Mouse (Mus musculus) ES-CJ7 (cell line): ENCODE data around the gene Gas1.

Experiments
- DNase-seq: peaks from one replicate; pipeline ENCODE4 v3.0.0; 2011; ENCODE audit warnings: low read depth, low spot score

The Gas1 gene

DNA sequence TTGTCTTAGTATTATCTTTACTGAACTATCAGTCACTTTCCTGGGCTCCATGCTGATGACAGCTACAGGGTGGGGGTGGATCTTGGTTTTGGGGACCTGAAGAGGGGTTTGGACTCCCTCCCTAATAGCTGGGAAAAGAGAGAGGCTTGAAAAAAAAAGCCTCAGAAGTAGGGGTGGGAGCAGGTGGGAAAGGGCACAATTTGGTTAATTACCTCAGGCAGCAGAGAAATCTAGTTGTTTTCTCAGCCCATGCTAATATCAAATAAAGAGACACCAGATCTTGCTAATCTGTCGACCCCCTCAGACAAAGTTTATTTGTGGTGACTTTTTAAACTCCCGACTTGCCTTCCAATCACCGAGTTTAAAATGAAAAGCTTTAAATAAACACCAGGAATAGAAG, 4.0 kb downstream of the Gas1 start:
- no peak for DNase-seq

DNA sequence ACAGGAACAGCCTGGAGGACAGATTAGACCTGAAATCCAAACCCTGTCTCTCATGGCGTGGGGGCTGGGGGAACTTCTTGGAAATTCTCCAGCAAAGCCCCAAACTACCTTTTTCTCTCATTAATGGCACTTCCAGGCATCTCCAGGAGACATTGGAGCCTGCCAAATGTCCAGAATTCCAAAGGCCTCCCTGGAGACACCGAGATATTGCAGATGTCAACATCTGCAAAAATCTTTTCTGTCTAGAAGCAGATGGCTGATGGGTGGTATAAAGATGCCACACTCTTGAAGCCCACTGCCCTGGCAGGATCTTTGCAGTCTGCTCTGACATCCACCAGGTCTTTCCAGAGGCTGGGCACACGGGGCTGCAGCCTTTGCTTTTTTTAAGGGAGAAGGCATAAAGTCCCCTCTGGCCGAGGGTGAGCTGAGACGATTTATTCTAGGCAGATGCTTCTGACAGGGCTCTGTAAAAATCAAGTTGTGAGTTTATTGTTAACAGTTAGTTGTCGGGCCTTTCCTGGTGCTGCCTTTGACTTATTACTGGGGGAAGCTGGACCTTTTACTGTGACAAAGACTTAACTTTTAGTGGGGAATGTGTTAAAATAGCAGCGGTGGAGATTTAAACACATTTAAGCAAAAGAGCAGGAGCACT, 4.7 kb downstream of the Gas1 start:
- DNase-seq = no peak

DNA sequence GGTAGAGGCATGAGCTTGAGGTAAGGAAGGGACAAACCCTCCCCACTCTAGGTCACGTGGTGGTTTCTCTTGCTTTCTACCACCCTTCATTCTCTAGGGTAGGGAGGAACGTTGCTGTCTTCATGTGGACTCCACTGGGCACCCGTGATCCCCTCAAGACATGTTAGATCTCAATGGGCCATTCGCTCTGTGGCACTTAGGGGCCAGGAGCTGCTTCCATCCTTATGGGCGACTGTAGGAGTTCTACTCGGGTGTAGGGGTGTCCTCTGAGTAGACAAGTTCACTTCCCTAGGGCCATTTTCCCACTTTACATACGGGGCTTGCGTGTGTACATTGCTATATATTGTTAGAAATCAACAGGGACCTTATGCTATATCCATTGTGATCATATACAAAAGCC, 5.4 kb downstream of the Gas1 start:
- no peak for DNase-seq

DNA sequence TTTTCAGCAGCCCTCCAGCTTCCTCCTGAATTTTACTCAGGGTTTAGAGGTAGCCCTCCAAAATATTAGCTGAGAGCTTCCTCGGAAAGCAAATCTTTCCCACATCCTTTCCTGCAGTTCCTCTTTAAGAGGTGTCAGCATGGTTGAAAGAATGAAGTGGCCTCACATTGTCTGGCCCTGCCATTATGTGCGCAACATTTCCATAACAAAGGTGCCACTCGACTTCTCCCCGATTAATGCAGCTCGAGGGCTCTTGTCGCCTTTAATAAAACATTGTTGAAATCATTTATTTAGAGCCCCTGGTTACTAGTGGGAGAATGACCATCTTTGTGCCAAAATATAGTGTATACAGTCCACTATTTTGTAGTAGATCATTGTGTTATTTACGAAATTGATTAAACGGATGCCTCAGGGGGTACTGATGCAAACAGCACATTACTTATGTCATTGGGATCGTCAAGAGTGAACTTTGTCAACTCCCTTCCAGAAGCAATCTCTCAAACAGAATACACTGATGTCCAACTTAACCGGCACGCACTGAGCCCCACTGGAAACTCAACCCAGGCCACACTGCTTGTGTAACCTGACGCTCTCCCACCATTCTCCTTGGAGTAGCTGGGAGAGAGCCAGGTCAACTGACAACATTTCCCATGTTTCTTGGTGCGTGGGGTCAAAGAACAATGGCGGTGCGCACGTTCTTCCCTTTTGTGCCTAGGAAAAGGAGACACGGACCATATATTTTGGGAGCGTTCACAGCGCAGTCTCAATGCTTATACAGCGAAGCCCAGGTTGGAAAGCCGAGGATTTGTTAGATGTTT, 6.1 kb downstream of the Gas1 start:
- peak; percentile 42 for DNase-seq

DNA sequence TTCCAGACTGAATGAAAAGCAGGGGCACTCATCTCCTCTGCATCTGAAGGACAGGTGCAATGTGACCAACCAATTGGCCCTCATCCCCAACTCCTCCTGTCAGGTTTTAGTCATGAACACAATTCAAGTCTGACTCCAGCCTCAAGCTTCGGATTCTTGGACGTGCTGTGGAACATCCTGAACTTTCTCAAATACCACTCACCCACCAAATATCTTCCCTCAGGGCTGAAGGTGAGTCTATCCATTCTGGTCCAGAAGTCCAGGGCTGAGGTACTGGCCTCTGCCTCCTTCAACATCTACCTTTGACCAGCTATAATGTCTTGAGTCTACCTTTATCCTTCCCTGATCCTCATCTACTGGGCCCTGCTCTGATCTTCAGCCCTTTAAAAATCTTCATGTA, 8.1 kb downstream of the Gas1 start:
- no peak for DNase-seq

DNA sequence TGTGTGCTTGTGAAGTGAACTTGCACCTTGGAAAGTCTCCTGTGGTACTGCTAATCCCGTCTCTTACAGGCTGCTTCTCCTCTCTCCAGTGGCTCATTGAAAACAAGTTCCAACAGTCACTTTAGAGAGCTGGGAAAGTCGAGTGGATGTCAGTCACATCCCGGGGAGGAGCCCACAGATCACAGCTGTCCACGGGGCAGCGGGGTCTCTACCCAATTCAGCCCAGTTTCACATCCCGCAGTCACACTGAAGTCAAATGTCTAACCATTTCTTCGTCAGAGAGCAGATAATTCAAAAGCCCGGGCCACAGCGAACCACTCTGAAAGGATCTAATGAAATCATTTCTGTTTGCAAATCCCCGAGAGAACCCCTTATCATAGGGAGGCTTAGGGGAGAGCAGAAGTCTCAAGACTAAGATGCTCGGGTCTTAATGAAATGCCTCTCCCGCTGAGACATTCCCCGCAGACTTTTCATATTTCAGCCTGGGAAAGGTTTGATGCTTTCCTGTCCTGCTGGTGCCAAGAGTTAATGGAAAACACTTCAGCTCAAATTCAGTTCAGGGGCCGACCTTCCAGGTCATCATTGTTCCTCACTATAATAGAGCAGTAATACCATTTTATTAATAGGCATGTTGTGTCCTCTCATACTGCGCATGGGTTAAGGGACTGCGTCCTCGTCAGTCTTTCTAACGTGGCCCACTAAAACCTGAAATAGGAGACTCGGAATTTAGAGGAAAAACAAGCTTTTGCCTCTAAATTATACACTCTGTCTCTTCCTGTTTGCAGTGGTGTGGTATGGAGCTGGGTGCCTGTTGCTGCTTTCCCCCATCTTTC, 20.7 kb downstream of the Gas1 start:
- no peak for DNase-seq

DNA sequence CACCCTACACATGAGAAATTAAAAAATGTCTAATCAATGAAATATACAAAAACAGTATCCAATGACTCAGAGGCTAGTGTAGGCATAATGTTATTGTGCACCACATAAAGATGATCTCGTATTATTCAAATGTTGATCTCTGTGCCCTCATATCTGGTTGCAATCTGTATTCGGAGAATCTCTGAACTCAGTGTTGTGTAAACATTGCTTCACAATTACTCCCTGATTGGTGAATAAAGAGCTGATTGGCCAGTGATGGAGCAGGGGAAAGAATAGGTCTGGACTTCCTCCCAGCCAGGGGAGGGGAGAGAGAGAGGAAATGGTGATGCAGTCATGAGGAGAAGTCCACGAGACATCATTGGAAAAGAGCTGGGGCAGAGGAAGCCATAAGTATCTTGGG, 23.0 kb downstream of the Gas1 start:
- no peak for DNase-seq

DNA sequence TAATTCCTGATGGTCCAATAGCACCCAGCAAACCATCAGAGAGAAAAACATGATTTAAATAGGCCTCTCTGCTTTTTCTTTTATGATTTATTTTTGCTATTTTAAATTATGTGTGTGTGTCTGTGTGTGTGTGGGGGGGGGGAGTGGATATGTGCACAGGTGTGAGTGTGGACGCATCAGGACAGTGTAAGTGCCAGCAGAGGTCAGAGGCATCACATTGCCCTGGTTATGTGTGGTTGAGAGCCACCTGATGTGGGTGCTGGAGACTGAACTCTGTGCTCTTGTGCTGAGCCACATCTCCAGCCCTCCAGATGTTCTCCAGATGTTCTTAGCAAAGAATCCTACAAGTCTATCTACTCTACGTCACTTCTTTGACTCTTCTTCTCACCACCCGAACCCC, 28.9 kb downstream of the Gas1 start:
- no peak for DNase-seq

DNA sequence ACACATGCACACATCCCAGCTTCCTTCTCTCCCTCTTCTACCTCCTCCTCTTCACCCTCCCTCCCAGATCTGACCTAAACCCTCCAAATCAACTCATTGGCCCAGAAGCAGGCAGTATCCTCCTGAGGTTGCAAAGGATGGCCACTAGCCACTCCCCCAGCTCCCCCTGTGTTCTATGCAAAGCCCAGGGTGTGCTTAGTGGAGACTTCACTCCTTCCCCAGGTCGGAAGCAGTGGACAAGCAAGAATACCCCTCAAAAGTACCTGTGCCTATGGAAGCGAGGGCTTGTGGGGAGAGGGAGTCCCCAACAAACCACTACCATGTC, 29.3 kb downstream of the Gas1 start:
- no peak for DNase-seq

DNA sequence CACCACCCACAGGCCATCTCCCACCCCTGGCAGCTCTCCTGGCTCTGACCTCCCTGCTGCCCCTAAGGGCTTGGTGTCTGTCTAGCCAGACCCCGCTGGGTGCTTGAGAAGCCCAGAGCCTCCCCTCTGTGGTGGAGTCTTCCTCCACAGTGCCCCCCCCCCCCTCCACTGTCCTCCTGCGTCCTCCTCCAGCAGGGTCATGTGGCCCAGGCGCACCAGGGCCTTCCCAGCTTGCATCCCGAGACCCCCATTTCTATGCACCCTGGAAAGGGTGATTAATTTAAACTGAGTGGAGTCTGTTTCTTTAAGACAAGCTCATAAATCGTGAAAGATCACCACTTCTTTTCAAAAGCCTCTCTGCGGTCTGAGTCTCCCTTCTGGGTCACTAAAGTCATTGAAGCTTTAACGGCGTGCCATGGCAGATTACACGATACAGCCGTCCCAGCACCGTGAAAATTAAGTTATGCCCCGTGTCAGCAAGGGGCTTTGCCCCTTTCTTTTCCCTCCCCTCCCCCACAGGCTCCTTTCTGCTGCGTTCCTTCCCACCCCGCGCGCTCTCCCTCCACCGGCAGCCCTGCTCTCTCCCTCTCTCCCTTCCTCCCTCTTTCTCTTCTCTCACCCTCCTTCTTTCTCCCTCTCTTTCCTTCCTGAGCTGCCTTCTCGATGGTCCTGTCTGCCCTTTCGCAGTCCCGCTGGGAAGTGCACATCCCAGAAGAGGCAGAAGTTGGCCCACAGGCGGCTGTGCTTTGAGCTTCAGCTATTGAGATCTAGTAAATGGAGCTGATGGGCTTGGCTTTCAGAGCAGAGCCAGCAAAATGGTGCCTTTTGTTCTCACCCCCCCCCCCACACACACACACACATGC, 29.9 kb downstream of the Gas1 start:
- no peak for DNase-seq

DNA sequence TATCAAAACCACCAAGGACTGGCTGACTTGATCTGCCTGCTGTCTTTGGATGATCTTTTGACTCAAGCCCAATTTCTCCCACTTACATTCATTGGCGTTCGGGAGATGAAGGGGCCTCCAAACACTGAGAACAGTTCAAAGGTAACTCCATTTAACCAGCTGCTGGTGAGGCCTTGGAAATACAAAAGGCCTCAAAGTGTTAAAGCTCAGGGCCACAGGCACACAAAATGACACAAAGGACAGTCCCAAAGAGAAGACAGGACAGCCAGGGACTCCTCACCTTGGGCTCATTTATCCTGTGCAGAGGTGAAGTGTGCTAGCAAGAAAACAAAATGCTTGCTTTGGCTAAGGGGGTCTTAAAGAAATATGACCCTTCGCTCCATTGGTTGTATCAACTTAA, 30.9 kb downstream of the Gas1 start:
- DNase-seq = no peak

DNA sequence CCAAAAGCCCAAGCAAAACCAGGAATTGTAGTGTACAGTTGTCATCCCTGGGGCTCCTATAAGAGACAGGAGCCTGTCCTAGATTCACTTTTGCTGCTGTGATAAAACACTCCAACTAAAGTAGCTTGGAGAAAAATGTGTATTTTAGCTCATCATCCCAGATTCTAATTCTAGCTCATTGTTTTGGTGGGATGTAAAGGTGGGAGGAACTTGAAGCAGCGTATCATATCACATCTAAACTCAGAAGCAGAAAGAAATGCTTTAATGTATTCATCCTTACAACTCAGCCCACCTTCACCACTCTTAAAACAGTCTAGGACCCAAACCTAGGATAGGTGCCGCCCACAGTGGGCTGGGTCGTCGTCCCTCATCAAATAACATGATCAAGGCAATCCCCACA, 40.2 kb downstream of the Gas1 start:
- no peak for DNase-seq

DNA sequence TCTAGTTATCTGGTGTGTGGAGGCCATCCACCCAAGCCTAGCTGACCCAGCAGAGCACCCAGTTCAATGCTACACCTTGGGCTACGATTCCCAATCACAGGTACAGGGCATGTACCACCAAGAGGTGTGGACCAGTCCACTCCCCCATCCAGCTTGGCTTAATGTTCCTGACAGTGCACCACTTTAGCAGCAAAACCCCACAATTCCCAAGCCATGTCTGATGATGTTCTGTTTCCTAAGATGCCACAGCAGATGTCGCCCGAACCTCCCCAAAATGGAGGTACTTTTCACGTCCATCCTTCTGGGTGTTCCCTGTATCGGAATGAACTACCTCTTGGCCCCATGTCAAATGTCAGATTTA, 42.7 kb downstream of the Gas1 start:
- no peak for DNase-seq

DNA sequence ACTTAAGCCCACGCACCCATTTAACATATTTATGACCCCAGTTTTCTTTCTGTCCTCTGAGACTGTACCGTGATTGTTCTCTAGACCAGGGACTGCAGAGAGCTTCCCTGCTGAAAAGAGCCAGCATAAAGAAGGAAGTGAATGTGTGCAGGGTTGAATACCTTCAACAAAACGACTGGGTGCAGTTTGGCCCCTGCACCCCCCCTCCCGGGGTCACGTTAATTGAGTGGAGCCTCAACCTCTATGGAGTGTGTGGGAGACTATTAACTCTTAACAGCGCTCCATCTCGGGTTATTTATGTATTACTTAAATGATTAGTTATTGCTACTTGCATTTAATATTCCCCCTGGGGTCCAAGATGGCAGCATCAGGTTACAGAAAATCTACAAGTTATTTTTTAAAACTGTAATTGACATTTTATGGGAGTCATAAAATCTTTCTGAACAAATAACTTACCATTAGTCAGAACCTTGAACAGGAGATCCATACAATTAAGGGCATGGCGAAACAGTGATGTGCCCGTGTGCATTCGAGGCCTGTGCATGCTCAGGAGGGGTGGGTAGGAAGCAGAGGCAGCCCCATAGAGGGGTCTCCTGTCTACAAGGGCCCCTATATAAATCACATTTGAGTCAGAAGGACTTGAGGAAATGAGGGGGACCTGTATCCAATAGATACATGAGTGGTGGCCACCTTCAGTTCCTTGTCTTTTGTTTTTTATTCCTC, 43.3 kb downstream of the Gas1 start:
- DNase-seq = no peak

DNA sequence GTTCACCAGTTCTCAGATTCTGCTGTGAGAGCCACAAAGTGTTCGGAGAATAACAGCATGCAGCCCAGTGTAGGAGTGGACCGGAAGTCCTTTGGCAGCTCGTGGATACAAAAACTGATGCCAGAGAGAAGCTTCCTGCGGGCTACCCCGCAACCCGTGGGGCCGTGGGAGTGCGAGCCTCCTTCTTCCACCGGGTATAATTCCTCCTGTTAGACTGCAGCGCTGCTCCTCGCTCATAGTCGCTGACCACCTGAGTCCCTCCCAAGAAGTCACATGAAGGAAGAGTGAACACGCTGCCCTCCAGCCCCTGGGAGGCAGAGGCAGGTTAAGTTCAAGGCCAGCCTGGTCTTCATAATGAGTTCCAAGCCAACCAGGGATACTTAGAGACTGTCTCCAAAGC, 45.4 kb downstream of the Gas1 start:
- DNase-seq = no peak

DNA sequence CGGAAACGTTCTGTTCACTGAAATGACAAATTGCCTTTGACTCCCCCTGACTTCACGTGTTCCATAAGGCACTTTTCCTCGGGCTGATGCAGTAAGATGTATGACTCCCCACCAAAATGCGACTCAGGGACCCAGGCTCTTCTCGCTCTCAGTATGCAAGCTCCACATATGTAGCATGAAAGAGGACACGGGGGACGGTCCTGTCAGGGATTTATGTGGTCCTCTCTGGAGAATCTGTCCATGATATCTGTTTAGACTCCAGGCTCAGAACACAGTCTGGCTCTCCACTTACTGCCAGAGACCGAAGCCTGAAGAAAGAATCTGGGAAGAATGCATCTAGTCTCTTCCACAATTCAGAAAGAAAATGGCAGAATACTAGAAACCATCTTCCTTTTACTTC, 47.6 kb downstream of the Gas1 start:
- DNase-seq = no peak

DNA sequence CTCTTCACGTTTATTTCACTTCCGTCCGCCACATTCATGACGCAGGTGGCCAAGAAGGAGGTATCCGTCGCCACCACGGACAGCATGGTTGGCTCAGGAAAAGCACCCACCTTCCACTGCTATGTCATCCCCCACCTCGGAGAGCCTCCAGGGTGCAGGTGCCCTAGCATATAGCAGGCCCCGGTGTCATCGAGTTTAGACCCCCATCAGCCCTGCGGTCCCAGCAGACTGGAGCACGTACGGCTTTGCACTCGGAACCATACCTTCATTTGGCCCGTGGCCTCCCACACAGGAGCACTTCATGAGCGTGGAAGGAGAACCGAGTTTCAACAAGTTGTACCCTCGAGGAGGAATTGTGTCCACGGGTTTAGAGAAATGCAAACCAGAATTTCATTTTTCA, 50.8 kb downstream of the Gas1 start:
- DNase-seq = no peak

DNA sequence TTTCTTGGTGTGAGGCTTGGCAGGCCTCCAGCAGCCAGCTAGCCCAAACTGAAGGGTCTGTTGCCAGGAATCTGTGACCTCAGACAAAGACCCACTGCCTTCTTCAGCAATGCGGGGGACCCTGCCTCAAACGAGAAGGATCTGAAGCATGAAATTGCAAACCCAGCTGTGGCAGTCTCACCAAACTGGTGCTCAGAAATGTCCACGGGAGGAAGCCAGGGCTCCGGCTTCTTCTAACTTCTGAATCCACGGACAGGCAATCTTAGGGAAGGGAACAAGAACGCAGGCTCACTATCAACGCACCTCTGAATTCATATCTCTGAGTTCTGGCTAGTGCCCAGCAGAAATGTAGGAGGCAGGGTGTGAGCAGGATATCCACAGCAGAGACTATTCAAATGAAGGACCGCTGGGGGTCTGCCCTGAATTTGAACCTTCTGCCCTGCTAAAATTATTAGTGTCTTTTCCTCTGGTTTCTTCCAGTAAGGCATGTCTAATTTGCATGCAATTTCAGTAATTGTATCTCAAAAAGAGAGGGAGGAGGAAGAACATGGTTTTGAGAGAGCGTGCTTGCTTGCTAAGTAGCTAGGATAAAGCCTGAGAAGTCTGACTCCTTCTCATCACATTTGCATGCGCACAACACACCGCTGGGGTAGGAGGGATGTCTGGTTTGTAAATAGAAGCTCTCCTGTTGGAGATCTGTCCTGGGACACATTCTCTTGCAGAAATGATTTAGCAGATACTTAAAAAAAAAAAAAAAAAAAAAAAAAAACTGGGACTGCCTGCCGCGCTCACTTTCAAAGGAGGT, 51.5 kb downstream of the Gas1 start:
- DNase-seq = no peak

DNA sequence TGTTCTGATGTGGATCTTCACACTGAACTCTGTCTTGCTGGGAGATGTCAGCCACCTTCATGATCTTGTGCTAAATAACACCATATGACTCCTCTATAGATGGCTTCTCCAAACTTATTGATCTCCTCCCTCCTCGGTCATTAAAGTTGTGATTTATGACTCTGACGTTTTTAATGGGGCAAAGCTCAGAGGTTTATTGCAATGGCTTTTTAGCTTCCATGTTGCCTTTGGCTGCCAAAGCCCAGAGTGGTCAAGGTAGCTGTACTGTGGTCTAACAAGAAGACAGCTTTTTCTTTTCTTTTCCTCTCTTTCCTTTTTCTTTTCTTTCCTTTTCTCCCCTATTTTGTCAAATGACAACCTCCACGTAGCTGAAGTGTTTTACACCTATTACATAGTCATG, 52.1 kb downstream of the Gas1 start:
- no peak for DNase-seq

DNA sequence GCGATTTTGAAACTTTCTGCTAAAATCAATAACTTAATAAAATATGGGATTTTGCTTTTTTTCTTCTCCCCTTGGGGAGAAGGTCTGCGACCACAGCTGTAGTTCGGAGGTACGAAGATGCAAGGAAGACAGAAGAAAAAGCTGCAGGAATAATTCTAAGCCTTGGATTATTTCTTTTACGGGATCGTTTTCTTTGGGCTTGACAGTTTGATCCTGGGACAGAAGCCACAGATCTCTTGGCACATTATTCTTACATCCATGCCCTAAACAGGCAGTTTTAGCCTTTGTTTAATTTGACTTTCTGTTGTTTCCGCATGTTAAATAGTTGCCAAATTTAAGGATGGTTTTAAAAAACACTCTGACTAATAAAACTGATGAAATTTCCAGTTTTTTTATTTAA, 52.7 kb downstream of the Gas1 start:
- no peak for DNase-seq
